Mouse (Mus musculus): ENCODE measurements around the gene Rassf5. TPM values are rescaled to one million over a fixed set of nuclear protein-coding genes. Genes with fewer than 3 reads are reported as not detected.
A peak's percentile ranks its signal among the peaks of the same experiment; 100 is the strongest.

Gene Rassf5
- polyA plus RNA-seq, 1 experiment from 2014 or later: 1.7 TPM

DNA sequence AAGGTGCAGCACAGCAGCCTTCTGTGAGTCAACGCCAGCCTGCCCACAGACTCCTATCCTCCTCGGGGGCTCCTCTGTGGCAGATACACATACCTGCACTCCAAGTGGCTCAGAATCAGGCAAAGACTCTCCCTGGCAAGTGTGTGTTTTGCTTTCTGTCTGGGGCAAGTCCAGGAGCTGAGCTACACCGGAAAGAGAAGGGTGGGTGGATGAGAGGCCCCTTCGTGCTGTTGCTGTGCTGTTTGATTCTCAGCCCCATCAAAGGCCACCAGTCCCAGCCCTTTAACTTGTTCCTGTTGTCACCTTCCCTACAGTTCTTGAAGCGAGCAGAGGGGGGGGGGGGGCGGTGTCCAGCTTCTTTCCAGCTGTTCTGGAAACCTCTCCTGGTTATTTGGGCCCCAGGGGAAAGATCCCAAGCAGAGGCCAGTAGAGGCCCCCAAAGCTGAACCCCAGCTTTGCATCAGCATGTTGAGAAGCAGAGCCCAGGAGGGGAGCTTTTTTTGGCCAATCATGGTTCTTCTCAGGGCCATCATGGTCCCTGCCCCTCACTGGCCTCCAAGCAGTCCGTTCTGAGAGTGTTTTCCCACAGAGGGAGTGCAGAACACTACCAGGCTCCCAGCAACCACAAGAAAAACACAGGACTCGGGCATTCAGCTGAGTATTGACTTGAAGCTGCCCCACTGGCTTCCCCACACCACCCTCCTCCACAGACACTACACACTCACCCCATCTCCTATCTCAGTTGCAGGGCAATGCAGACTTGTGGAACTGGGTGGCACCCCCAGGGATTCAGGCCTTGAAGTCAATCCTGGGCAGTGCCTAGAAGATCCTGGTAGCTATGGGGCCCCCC lies 33.8 kb upstream of the Rassf5 start:
- peak overlapping the region; percentile 41 for H3K4me3 ChIP-seq
- H3K27ac ChIP-seq: peak overlapping the region; percentile 35; the same call in 1 of the 2 replicates
- H3K9me3 ChIP-seq: no peaks in the 10 kb centered on the region
- H3K4me1 ChIP-seq: peaks cover 26% of the 10 kb centered on the region
- peak overlapping the region; percentile 63 for H3K9ac ChIP-seq
- no peaks in the 10 kb centered on the region for H3K36me3 ChIP-seq
- no peak for ATAC-seq (ENCODE audit: insufficient number of reproducible peaks, insufficient read depth, low FRiP score, low TSS enrichment, low read depth)
- H3K27me3 ChIP-seq: no peaks in the 10 kb centered on the region
- peak overlapping the region; percentile 62 for H3K4me2 ChIP-seq
- WGBS: 45% methylated on average over 8 of the region's 8 CpGs

DNA sequence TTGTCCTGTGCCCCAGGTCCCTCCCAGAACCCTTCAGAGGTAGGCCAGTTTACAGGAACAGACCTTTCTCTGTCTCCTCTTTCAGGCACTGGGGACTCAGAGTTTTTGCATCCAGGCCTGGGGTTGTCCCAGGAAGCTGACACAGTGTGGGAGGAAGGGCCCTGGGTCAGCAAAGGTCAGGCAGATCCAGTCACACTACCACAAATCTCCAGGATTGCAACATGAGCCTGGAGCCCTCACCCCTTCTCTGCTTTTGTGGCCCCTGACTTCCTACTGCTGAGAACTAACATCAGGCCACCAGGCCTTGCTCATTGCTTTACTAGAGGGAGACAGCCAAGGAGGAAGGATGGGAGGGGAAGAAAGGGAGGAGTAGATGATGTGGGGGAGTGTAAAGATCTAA lies 31.8 kb upstream of the Rassf5 start:
- no peak overlapping the region for H3K27ac ChIP-seq
- H3K36me3 ChIP-seq: no peaks in the 10 kb centered on the region
- H3K9me3 ChIP-seq: no peaks in the 10 kb centered on the region
- no peak overlapping the region for H3K4me2 ChIP-seq
- peaks cover 20% of the 10 kb centered on the region for H3K4me1 ChIP-seq
- no peaks in the 10 kb centered on the region for H3K27me3 ChIP-seq
- ATAC-seq (ENCODE audit: insufficient number of reproducible peaks, insufficient read depth, low FRiP score, low TSS enrichment, low read depth): no peak
- no peak overlapping the region for H3K4me3 ChIP-seq
- no peak overlapping the region for H3K9ac ChIP-seq

DNA sequence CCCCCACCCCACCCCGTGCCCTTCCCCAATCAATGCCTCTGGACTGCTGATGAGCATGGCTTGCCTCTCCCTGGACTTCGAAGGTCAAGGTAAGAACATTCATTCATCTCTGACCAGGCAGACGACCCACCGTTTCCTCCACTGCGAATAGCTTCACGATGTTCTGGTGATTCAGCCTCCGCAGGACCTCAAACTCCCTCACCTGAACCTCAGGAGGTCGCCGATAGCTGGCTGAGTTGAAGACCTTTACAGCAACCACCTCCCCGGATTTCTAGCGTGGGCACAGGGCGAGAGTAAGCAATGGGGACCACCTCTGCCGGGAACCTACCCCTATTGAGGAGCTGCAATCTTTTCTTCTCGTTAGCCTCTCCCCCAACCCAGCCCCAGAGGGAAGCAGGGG lies 30.5 kb upstream of the Rassf5 start:
- H3K4me2 ChIP-seq: no peak overlapping the region
- no peaks in the 10 kb centered on the region for H3K9me3 ChIP-seq
- no peaks in the 10 kb centered on the region for H3K27me3 ChIP-seq
- H3K9ac ChIP-seq: no peak overlapping the region
- no peaks in the 10 kb centered on the region for H3K36me3 ChIP-seq
- no peak overlapping the region for H3K4me3 ChIP-seq
- 76% methylated on average over 14 of the region's 14 CpGs for WGBS
- peaks cover 20% of the 10 kb centered on the region for H3K4me1 ChIP-seq
- H3K27ac ChIP-seq: no peak overlapping the region
- no peak for ATAC-seq (ENCODE audit: insufficient number of reproducible peaks, insufficient read depth, low FRiP score, low TSS enrichment, low read depth)

DNA sequence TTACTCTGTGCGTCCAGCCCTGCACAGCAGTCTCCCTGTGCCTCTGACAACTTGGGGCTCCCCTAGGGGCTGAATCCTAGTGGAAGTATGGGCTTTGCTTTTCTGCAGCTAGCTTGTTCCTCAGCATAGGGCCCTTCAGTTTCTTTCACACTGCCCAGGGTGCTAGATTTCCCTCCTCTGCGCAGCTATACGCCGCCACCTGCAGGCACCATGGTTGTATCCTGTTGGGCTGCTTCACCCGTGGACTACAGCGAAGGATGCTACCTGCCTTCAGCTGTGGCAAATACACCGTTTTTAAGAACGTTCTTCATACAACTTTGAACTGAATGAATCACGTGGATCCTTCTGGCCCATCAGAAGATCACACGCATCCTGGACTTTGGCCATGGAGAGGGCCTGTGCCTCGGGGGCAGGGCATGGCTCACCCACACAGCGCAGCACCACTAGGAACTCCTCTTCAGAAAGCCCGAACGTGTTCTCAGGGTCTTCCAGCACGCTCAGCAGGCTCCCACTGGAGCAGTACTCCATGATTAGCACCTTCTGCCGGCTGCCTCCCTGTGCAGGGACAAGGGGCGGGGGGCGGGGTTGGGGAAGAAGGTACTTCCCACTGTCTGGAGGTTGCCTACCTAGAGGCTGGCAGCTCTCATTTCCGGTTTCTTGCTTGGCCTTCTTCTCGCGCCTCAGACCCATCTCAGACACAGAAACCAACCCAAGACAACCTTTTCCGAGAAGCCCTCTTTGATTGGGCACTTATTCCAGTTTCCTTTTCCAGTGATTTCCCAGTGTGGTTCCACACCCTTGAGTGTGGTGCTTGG lies 29.9 kb upstream of the Rassf5 start:
- H3K27ac ChIP-seq: no peak overlapping the region
- H3K9me3 ChIP-seq: no peaks in the 10 kb centered on the region
- ATAC-seq (ENCODE audit: insufficient number of reproducible peaks, insufficient read depth, low FRiP score, low TSS enrichment, low read depth): no peak
- no peak overlapping the region for H3K9ac ChIP-seq
- no peaks in the 10 kb centered on the region for H3K27me3 ChIP-seq
- no peaks in the 10 kb centered on the region for H3K36me3 ChIP-seq
- 46% methylated on average over 22 of the region's 22 CpGs for WGBS
- no peak overlapping the region for H3K4me3 ChIP-seq
- H3K4me2 ChIP-seq: no peak overlapping the region
- H3K4me1 ChIP-seq: peaks cover 18% of the 10 kb centered on the region

DNA sequence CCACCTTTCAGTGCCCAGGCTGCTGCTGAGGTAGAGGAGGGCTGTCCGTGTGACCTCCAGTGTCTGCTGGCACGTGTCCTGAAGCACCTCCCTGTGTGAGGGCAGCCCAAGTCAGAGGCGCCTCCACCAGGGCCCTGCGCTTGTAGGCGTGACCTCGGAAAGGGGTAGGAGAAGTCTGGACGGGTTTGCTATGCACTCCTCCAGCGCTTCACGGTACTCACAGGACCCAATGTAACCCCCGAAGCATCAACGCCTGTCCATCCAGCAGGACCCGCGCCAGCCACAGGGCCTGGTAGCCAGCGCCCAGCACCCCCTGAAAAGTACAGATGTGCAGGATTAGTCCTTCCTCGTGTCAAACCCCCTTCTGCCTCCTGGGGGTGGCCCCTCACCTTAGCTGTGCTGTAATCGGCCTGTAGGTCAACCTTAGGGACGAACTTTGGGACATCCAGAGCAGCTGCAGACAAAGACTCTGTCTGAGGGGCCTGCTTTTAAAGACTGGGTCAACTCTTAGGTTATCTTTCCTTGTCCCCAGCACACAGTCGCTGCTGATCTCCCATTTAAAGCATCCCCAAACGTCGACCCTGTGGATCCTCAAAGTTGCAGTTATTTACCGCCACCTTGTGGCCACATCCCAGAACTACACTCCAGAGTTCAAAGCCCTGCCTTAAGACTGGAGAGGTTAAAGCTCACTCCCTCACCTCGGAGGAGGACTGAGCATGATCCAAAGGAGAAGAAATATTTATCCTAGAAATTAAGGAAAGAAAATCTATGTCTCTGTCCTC lies 24.9 kb upstream of the Rassf5 start:
- H3K9ac ChIP-seq: 0 out of 2 replicates have a peak overlapping the region, but pooled peaks have one; percentile 11
- no peaks in the 10 kb centered on the region for H3K9me3 ChIP-seq
- 25% methylated on average over 22 of the region's 22 CpGs for WGBS
- no peaks in the 10 kb centered on the region for H3K27me3 ChIP-seq
- no peak overlapping the region for H3K27ac ChIP-seq
- no peak overlapping the region for H3K4me3 ChIP-seq
- peaks cover 3% of the 10 kb centered on the region; the same call in 1 of the 2 replicates for H3K4me1 ChIP-seq
- no peak for ATAC-seq (ENCODE audit: insufficient number of reproducible peaks, insufficient read depth, low FRiP score, low TSS enrichment, low read depth)
- H3K4me2 ChIP-seq: peak overlapping the region; percentile 37
- H3K36me3 ChIP-seq: no peaks in the 10 kb centered on the region

DNA sequence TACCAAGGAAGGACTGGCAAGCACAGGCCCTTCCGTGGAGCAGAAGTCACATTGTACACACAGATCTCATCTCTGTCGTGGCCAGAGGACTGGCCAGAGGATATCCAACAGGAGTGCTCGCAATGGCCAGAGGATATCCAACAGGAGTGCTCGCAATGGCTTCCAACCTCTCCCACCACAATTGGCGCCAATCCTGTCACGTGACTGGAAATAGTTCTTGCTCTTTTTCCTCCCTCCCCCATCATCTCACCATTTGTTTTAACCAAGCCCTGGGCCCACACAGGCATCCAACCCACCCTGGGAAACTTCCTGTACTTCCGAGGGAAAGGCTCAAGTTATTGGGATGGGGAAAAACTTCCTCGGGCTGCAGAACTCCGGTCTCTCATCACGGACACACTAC lies 23.7 kb upstream of the Rassf5 start:
- H3K9me3 ChIP-seq: no peaks in the 10 kb centered on the region

DNA sequence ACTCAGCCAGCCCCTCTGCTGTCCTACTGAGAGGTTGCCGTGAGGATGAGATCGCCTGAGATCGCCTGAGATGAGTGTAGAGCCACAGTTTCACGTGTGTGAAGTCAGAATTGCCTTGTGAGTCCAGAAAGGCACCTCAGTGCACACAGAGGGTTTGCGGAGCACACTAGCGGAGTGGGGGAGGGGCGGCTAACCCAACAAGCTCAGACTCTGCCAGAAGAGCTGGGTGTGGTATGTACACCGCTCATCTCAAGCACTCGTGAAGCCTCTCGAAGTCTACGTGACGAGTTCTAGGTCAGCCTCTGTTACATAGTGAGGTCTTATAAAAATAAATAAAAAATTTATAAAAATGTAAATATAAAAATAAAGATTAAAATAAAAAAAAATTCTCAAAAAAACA lies 18.8 kb upstream of the Rassf5 start:
- peaks cover 4% of the 10 kb centered on the region; the same call in 1 of the 2 replicates for H3K27me3 ChIP-seq
- no peaks in the 10 kb centered on the region for H3K36me3 ChIP-seq
- H3K9ac ChIP-seq: no peak overlapping the region
- no peak overlapping the region for H3K27ac ChIP-seq
- ATAC-seq (ENCODE audit: insufficient number of reproducible peaks, insufficient read depth, low FRiP score, low TSS enrichment, low read depth): no peak
- H3K4me3 ChIP-seq: no peak overlapping the region
- no peaks in the 10 kb centered on the region for H3K4me1 ChIP-seq
- no peaks in the 10 kb centered on the region for H3K9me3 ChIP-seq
- WGBS: 68% methylated on average over 12 of the region's 12 CpGs
- no peak overlapping the region for H3K4me2 ChIP-seq

More for the DNA sequence above, 23.7 kb upstream of the Rassf5 start:
- WGBS: 82% methylated on average over 10 of the region's 10 CpGs
- H3K4me2 ChIP-seq: no peak overlapping the region
- no peak overlapping the region for H3K4me3 ChIP-seq
- peaks cover 3% of the 10 kb centered on the region; the same call in 1 of the 2 replicates for H3K4me1 ChIP-seq
- no peaks in the 10 kb centered on the region for H3K27me3 ChIP-seq
- H3K27ac ChIP-seq: no peak overlapping the region
- ATAC-seq (ENCODE audit: insufficient number of reproducible peaks, insufficient read depth, low FRiP score, low TSS enrichment, low read depth): no peak
- no peak overlapping the region for H3K9ac ChIP-seq
- no peaks in the 10 kb centered on the region for H3K36me3 ChIP-seq

DNA sequence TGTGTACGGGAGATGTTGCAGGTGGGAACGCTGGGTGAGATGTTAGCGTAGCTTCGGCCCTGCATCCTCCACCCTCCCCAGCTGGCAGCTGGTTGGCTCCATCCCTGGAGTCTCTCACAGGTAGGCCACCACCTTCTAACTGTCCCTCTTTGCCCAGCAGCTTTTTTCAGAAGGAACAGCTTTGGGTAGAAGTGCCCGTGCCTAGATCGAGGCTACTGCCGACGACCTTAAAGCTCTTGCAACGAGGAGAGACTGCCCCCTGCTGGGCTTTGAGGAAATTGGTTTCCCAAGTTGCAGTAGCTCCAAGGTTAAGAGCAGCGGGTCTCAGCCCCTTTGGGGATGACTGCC lies 15.2 kb upstream of the Rassf5 start:
- no peak overlapping the region for H3K27ac ChIP-seq
- no peaks in the 10 kb centered on the region for H3K4me1 ChIP-seq
- 30% methylated on average over 10 of the region's 10 CpGs for WGBS
- no peak overlapping the region for H3K4me3 ChIP-seq
- no peaks in the 10 kb centered on the region for H3K9me3 ChIP-seq
- no peaks in the 10 kb centered on the region for H3K36me3 ChIP-seq
- H3K9ac ChIP-seq: no peak overlapping the region
- no peak overlapping the region for H3K4me2 ChIP-seq
- H3K27me3 ChIP-seq: peaks cover 4% of the 10 kb centered on the region; the same call in 1 of the 2 replicates
- ATAC-seq (ENCODE audit: insufficient number of reproducible peaks, insufficient read depth, low FRiP score, low TSS enrichment, low read depth): no peak

DNA sequence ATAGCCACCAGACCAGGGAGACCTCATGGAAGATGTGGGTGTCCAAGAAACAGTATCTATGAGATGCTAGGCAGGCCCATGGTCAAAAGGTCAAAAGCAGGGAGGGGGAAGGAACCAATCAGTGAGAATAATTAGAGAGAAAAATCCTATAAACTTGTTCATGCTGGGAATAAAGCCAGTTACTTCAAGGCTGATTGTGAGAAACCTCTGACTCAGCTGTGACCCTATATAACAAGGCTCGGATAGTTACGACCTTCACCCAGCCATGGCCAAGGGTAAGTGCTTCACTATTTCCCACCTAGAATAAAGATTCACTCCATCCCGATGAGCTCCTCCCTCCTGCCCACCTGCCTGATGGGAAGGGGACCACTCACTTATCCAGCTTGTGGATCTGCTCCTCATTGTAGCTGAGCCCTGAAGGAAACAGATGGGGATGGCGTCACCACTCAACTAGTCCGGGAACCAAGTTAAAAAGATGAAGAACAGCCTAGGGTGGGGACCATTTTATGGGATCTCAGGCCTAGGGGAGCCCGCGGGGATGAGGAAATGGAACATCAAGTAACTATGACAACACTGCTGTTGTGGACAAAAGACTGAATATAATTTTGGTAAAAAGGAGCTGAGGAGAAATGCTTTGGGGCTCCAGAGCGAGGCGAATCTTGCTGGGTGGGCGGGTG lies 14.7 kb upstream of the Rassf5 start:
- no peaks in the 10 kb centered on the region for H3K9me3 ChIP-seq
- H3K36me3 ChIP-seq: no peaks in the 10 kb centered on the region
- peaks cover 4% of the 10 kb centered on the region; the same call in 1 of the 2 replicates for H3K27me3 ChIP-seq
- no peaks in the 10 kb centered on the region for H3K4me1 ChIP-seq
- no peak overlapping the region for H3K4me3 ChIP-seq
- no peak overlapping the region for H3K27ac ChIP-seq
- no peak for ATAC-seq (ENCODE audit: insufficient number of reproducible peaks, insufficient read depth, low FRiP score, low TSS enrichment, low read depth)
- H3K4me2 ChIP-seq: no peak overlapping the region
- H3K9ac ChIP-seq: no peak overlapping the region
- WGBS: 67% methylated on average over 10 of the region's 10 CpGs

DNA sequence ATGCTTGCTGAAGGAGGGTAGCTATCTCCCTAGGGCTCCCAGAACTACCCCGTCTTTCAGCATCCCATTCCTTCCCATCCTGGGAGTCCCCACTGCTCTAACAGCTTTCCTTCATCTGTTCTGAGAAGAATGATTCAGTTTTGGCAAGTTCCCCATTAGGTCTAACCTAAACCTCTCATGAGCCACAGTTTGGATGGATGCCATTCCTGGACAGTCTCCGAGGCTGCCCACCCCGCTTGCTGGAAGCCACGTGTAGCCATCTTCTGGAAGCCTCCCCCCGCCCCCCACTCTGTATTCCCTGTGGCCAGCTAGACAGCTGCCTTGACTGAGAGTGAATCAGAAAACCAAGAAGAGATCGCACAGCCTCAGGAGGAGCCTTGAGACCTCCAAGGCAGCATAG lies 12.2 kb upstream of the Rassf5 start:
- Histone ChIP-seq H3K4me1 (no peaks in the 10 kb centered on the region), H3K27me3 (peaks cover 4% of the 10 kb centered on the region; the same call in 1 of the 2 replicates), H3K9me3 (no peaks in the 10 kb centered on the region), H3K36me3 (no peaks in the 10 kb centered on the region), H3K4me2 (no peak overlapping the region), H3K4me3 (no peak overlapping the region), H3K9ac (no peak overlapping the region), H3K27ac (no peak overlapping the region)
- WGBS: 72% methylated on average over 6 of the region's 6 CpGs
- ATAC-seq (ENCODE audit: insufficient number of reproducible peaks, insufficient read depth, low FRiP score, low TSS enrichment, low read depth): no peak

All from embryonic facial prominence, embryonic 13.5 days (tissue).